Mouse (Mus musculus): ENCODE measurements at regions not wholly inside any gene's neighbourhood (a gene's known extent, or its start where the extent isn't known, plus 50 kb on each side); places are given as distances from the start of the nearest gene placed in this dataset.
"Not testable (repeated sequence)": the region's sequence is repeated elsewhere in the genome, so short reads cannot be mapped to it uniquely, and the experiment has no call there.

DNA sequence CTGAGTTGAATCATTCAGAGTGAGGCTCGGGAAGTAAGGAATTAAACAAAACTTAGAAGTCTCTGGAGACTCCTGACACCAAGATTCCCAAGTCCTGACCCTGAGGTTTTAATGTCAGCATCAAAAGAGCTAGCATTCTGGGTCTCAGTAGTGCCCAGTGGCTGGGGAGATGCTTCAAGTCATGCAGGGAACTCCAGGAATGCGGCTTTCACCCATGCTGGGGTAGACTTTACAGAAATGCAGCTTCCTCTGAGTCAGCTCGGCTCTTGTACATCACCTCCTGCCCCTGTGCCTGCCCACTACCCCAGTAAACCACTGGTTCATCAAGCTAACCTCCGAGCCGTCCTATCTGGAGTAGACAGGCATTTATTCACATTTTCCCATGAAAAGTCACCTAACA lies 269.5 kb downstream of the Eipr1 start:
- DNase-seq (ENCODE audit: extremely low read depth, low read depth, low spot score) = no peak
- H3K36me3 ChIP-seq (ENCODE audit: control insufficient read depth, insufficient read depth, low read length) = no peaks in the 10 kb centered on the region
- H3K79me2 ChIP-seq (ENCODE audit: control insufficient read depth, insufficient read depth, low read length) = no peaks in the 10 kb centered on the region; the same call in 1 of the 2 replicates
- H3K9ac ChIP-seq (ENCODE audit: low read depth, low read length) = no peak overlapping the region
- no peak overlapping the region for H3K4me3 ChIP-seq (ENCODE audit: insufficient read depth, low read depth, low read length)
- no peaks in the 10 kb centered on the region for H3K27me3 ChIP-seq (ENCODE audit: control insufficient read depth, insufficient read depth, low read length)
- H3K27ac ChIP-seq (replicated peaks; ENCODE audit: insufficient read depth, low read depth, low read length) = no peak overlapping the region
- H3K4me1 ChIP-seq (ENCODE audit: control insufficient read depth, insufficient read depth, low read length) = no peaks in the 10 kb centered on the region
- WGBS = 79% methylated on average over 5 of the region's 5 CpGs
- no peak for TF ChIP-seq CTCF (IDR thresholded peaks at IDR 0.05; ENCODE audit: low read depth, low read length)
- no peak for TF ChIP-seq POLR2A (IDR thresholded peaks at IDR 0.05; ENCODE audit: extremely low read depth, insufficient read depth, low read length)

DNA sequence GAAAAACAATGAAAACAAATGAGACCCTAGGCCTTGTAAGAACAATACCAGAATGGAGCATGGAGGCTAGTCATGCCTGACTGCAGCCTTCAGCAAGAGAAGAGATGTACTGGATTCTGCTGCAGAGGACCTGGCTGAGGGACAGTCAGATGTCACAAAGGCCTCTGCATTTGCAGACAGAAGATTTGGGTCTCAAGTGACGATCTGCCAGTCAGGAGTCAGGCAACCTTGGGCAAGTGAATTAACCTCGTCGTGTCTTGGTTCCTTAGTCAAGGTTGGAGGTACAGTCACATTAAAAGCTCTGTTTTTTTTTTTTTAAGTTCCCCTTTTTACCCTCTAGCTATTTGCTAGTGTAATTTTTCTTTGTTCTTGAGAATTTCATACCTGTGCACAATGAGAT lies 276.6 kb downstream of the Eipr1 start:
- Histone ChIP-seq H3K4me3 (ENCODE audit: insufficient read depth, low read depth, low read length) (no peak overlapping the region), H3K79me2 (ENCODE audit: control insufficient read depth, insufficient read depth, low read length) (no peaks in the 10 kb centered on the region; the same call in 1 of the 2 replicates), H3K27me3 (ENCODE audit: control insufficient read depth, insufficient read depth, low read length) (no peaks in the 10 kb centered on the region), H3K36me3 (ENCODE audit: control insufficient read depth, insufficient read depth, low read length) (no peaks in the 10 kb centered on the region), H3K9ac (ENCODE audit: low read depth, low read length) (no peak overlapping the region), H3K4me1 (ENCODE audit: control insufficient read depth, insufficient read depth, low read length) (no peaks in the 10 kb centered on the region), H3K27ac (replicated peaks; ENCODE audit: insufficient read depth, low read depth, low read length) (no peak overlapping the region)
- 79% methylated on average over 3 of the region's 3 CpGs for WGBS
- no peak for TF ChIP-seq CTCF (IDR thresholded peaks at IDR 0.05; ENCODE audit: low read depth, low read length)
- TF ChIP-seq POLR2A (IDR thresholded peaks at IDR 0.05; ENCODE audit: extremely low read depth, insufficient read depth, low read length) = no peak
- DNase-seq (ENCODE audit: extremely low read depth, low read depth, low spot score) = no peak

DNA sequence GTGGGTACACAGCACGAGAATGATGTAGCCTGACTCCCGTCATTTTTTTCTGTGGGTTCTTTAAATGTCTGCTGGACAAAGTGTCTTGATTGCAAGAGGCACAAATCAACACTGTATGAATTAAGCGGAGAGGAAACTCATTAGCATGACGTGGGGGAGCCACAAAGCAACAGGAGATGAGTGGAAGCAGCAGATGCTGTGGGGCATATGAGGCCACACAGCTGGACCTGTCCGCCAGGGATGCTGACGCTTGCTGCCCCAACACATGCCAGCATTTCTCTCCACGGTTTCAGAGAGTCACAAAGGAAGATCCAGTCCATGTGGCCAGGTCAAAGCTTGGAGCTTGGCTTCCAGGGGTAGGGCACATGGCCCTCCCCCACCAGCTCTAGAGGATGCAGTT lies 277.9 kb downstream of the Eipr1 start:
- no peak for DNase-seq (ENCODE audit: extremely low read depth, low read depth, low spot score)
- Histone ChIP-seq H3K4me3 (ENCODE audit: insufficient read depth, low read depth, low read length) (no peak overlapping the region), H3K79me2 (ENCODE audit: control insufficient read depth, insufficient read depth, low read length) (no peaks in the 10 kb centered on the region; the same call in 1 of the 2 replicates), H3K27me3 (ENCODE audit: control insufficient read depth, insufficient read depth, low read length) (no peaks in the 10 kb centered on the region), H3K4me1 (ENCODE audit: control insufficient read depth, insufficient read depth, low read length) (no peaks in the 10 kb centered on the region), H3K27ac (replicated peaks; ENCODE audit: insufficient read depth, low read depth, low read length) (no peak overlapping the region), H3K9ac (ENCODE audit: low read depth, low read length) (no peak overlapping the region), H3K36me3 (ENCODE audit: control insufficient read depth, insufficient read depth, low read length) (no peaks in the 10 kb centered on the region)
- 80% methylated on average over 7 of the region's 7 CpGs for WGBS
- TF ChIP-seq POLR2A (IDR thresholded peaks at IDR 0.05; ENCODE audit: extremely low read depth, insufficient read depth, low read length) (no peak), CTCF (IDR thresholded peaks at IDR 0.05; ENCODE audit: low read depth, low read length) (no peak)

DNA sequence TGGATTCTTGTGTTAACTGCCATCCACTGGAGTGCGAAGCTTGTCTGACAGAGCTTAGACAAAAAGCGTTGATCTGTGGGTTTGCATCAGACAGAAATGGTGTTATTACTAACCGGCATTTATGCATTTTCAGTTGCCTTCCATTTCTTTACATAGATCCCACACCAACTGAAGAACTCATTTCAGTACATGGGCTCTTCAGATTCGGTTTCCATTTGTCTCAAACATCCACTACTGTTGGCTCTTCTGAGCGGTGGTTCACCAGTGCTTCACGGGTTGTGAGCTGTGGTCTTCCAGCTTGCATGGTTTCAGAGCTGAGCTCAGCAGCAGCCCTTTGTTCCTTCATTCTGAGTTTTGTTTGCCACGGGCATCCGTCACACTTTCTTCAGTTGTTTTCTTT lies 294.4 kb downstream of the Eipr1 start:
- Histone ChIP-seq H3K4me1 (ENCODE audit: control insufficient read depth, insufficient read depth, low read length) (no peaks in the 10 kb centered on the region), H3K9ac (ENCODE audit: low read depth, low read length) (no peak overlapping the region), H3K27me3 (ENCODE audit: control insufficient read depth, insufficient read depth, low read length) (no peaks in the 10 kb centered on the region), H3K27ac (replicated peaks; ENCODE audit: insufficient read depth, low read depth, low read length) (no peak overlapping the region), H3K79me2 (ENCODE audit: control insufficient read depth, insufficient read depth, low read length) (no peaks in the 10 kb centered on the region), H3K36me3 (ENCODE audit: control insufficient read depth, insufficient read depth, low read length) (no peaks in the 10 kb centered on the region), H3K4me3 (ENCODE audit: insufficient read depth, low read depth, low read length) (no peak overlapping the region)
- TF ChIP-seq CTCF (IDR thresholded peaks at IDR 0.05; ENCODE audit: low read depth, low read length) = no peak
- DNase-seq (ENCODE audit: extremely low read depth, low read depth, low spot score) = no peak
- WGBS = 86% methylated on average over 8 of the region's 8 CpGs

DNA sequence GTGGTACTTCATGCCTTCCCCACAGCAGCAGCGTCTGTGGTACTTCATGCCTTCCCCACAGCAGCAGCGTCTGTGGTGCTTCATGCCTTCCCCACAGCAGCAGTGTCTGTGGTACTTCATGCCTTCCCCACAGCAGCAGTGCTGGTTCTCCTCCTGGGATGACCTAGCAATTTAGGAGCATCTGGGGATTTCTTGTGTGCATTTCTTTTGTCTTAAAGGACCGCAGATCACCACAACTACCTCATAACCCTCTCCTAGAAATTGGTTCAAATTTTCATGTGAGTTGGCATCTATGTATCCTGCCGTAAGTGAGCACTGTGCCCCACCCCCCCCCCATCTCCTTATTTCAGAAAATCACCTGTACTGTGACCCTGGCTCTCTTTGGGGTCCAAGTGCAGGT lies 297.0 kb downstream of the Eipr1 start:
- DNase-seq (ENCODE audit: extremely low read depth, low read depth, low spot score); H3K4me1 ChIP-seq (ENCODE audit: control insufficient read depth, insufficient read depth, low read length); H3K36me3 ChIP-seq (ENCODE audit: control insufficient read depth, insufficient read depth, low read length); H3K27ac ChIP-seq (replicated peaks; ENCODE audit: insufficient read depth, low read depth, low read length); H3K27me3 ChIP-seq (ENCODE audit: control insufficient read depth, insufficient read depth, low read length); H3K79me2 ChIP-seq (ENCODE audit: control insufficient read depth, insufficient read depth, low read length); H3K9ac ChIP-seq (ENCODE audit: low read depth, low read length); H3K4me3 ChIP-seq (ENCODE audit: insufficient read depth, low read depth, low read length): not testable (repeated sequence)
- whole genome bisulfite sequencing = 71% methylated on average over 4 of the region's 4 CpGs

DNA sequence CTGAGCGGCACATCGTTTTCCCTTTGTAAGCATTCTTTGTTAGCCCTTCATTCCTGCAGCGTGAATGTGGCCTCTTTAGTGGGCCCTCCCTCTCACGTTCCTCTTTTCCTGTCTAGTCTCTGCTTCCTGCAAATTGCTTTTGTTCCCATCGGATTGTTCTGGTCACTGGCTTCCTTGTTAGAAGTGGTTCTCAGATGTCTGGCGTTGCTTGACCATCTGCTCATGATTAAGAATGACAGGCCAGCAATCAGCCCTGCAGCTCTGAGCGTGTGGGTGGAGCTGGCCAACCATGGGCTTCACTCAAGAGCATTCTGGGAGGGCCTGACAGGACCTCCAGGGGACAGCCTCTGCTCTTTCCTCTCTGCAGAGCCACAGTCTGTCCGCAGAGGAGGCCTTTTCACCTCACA lies 297.5 kb downstream of the Eipr1 start:
- Histone ChIP-seq H3K4me1 (ENCODE audit: control insufficient read depth, insufficient read depth, low read length) (no peaks in the 10 kb centered on the region), H3K79me2 (ENCODE audit: control insufficient read depth, insufficient read depth, low read length) (no peaks in the 10 kb centered on the region), H3K4me3 (ENCODE audit: insufficient read depth, low read depth, low read length) (no peak overlapping the region), H3K27me3 (ENCODE audit: control insufficient read depth, insufficient read depth, low read length) (no peaks in the 10 kb centered on the region), H3K36me3 (ENCODE audit: control insufficient read depth, insufficient read depth, low read length) (no peaks in the 10 kb centered on the region), H3K27ac (replicated peaks; ENCODE audit: insufficient read depth, low read depth, low read length) (no peak overlapping the region), H3K9ac (ENCODE audit: low read depth, low read length) (no peak overlapping the region)
- 59% methylated on average over 8 of the region's 8 CpGs for WGBS
- DNase-seq (ENCODE audit: extremely low read depth, low read depth, low spot score) = no peak
- TF ChIP-seq POLR2A (IDR thresholded peaks at IDR 0.05; ENCODE audit: extremely low read depth, insufficient read depth, low read length) (no peak), CTCF (IDR thresholded peaks at IDR 0.05; ENCODE audit: low read depth, low read length) (no peak)

Data from liver, adult 2 months (tissue).